Mouse (Mus musculus) heart, postnatal 0 days (tissue): ENCODE measurements at regions not wholly inside any gene's neighbourhood (a gene's known extent, or its start where the extent isn't known, plus 50 kb on each side); places are given as distances from the start of the nearest gene placed in this dataset.

ENCODE experiments used
- ATAC-seq: fragments of 200-750 bp; cut with Nextera tagmentation; 2 replicates; pipeline ENCODE4 v1.8.0; 2017; ENCODE audit warnings: low read depth, moderate number of reproducible peaks, moderate library complexity; ENCODE audit not compliant: insufficient read depth
- DNase-seq: peaks from one replicate; pipeline ENCODE4 v3.0.0-alpha.2; 2016; ENCODE audit warnings: low spot score
- H3K27ac ChIP-seq: fragments of 300-500 bp; sonication (generic); 2 replicates; pipeline ENCODE4 v1.5.1; 2014; ENCODE audit warnings: low read depth, mild to moderate bottlenecking
- H3K27me3 ChIP-seq: fragments of 300-500 bp; sonication (generic); 2 replicates; pipeline ENCODE4 v1.6.1; 2014; ENCODE audit warnings: low read length, mixed read lengths; ENCODE audit not compliant: control insufficient read depth, insufficient read depth
- H3K36me3 ChIP-seq: fragments of 300-500 bp; sonication (generic); replicated peaks from 2 replicates; pipeline ENCODE4 v1.6.1; 2014; ENCODE audit warnings: low read length, mixed read lengths; ENCODE audit not compliant: control insufficient read depth, insufficient read depth
- H3K4me1 ChIP-seq: fragments of 300-500 bp; sonication (generic); 2 replicates; pipeline ENCODE4 v1.6.1; 2014; ENCODE audit warnings: antibody characterized with exemption; ENCODE audit not compliant: control insufficient read depth, insufficient read depth
- H3K4me2 ChIP-seq: fragments of 300-500 bp; sonication (generic); 2 replicates; pipeline ENCODE4 v1.6.1; 2014; ENCODE audit warnings: low read depth, mild to moderate bottlenecking, low read length, moderate library complexity
- H3K4me3 ChIP-seq: fragments of 300-500 bp; sonication (generic); 2 replicates; pipeline ENCODE4 v1.5.1; 2014; ENCODE audit warnings: low read depth, low read length
- H3K9ac ChIP-seq: fragments of 300-500 bp; sonication (generic); replicated peaks from 2 replicates; pipeline ENCODE4 v1.6.1; 2014; ENCODE audit warnings: low read depth, low read length, mixed read lengths
- H3K9me3 ChIP-seq: fragments of 300-500 bp; sonication (generic); replicated peaks from 2 replicates; pipeline ENCODE4 v1.6.1; 2016; ENCODE audit warnings: low read length; ENCODE audit not compliant: control insufficient read depth
- CTCF ChIP-seq: IDR thresholded peaks from 2 replicates; pipeline ENCODE4 v1.5.1; 2016; ENCODE audit warnings: antibody characterized with exemption, control low read depth, low read depth
- EP300 ChIP-seq: IDR thresholded peaks from 2 replicates; pipeline ENCODE4 v1.6.1; 2016; ENCODE audit warnings: antibody characterized with exemption, low read depth
- WGBS: fragments of 180-500 bp; shearing (Covaris S2); extraction: QIAGEN DNeasy Blood & Tissue Kit; methylation state at CpG from one replicate; pipeline ENCODE4 v1.1.7; 2014; 5-methylcytosine and 5-hydroxymethylcytosine counted together

DNA sequence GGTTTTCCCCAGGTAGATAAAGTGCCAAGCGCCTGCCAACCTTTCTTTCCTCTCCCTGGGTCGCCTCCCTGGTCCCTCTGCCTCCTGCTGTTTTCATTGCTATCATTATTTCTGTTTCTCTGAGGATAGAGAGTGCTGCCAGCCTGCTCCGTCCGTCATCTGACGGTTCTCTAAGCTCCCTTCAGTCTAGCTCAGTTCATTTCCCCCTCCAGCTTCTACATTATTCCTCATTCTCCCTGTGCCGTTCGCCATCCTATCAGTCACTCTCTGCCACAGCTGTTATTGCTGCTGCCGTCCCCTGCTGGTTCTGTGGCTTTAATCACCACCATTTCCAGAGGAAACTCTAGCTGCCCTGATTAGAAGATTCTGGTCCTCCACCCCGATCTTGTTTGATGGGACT is 84.7 kb upstream of the Rfx3 start:
- TF ChIP-seq CTCF (no peak), EP300 (no peak)
- H3K4me3 ChIP-seq, result no peak overlapping the region

GRCm38 (mm10) chr19:28092252-28092651 is 81.3 kb upstream of the Rfx3 start:
- no peaks in the 10 kb centered on the region for H3K36me3 ChIP-seq
- ATAC-seq, result no peak
- H3K9me3 ChIP-seq, result no peaks in the 10 kb centered on the region
- no peak overlapping the region for H3K9ac ChIP-seq
- no peak overlapping the region for H3K4me3 ChIP-seq
- WGBS, result 83% methylated on average over 6 of the region's 6 CpGs
- H3K4me1 ChIP-seq, result no peaks in the 10 kb centered on the region
- no peak for DNase-seq
- TF ChIP-seq EP300, result no peak
- no peak for TF ChIP-seq CTCF
- no peak overlapping the region for H3K4me2 ChIP-seq
- H3K27ac ChIP-seq, result no peak overlapping the region
- H3K27me3 ChIP-seq, result no peaks in the 10 kb centered on the region

More for the DNA sequence above, 84.7 kb upstream of the Rfx3 start:
- Histone ChIP-seq H3K4me2 (no peak overlapping the region), H3K9me3 (no peaks in the 10 kb centered on the region), H3K36me3 (no peaks in the 10 kb centered on the region), H3K27me3 (no peaks in the 10 kb centered on the region), H3K9ac (no peak overlapping the region), H3K27ac (no peak overlapping the region), H3K4me1 (no peaks in the 10 kb centered on the region)
- WGBS, result 16% methylated on average over 9 of the region's 9 CpGs
- ATAC-seq (no peak), DNase-seq (no peak)

DNA sequence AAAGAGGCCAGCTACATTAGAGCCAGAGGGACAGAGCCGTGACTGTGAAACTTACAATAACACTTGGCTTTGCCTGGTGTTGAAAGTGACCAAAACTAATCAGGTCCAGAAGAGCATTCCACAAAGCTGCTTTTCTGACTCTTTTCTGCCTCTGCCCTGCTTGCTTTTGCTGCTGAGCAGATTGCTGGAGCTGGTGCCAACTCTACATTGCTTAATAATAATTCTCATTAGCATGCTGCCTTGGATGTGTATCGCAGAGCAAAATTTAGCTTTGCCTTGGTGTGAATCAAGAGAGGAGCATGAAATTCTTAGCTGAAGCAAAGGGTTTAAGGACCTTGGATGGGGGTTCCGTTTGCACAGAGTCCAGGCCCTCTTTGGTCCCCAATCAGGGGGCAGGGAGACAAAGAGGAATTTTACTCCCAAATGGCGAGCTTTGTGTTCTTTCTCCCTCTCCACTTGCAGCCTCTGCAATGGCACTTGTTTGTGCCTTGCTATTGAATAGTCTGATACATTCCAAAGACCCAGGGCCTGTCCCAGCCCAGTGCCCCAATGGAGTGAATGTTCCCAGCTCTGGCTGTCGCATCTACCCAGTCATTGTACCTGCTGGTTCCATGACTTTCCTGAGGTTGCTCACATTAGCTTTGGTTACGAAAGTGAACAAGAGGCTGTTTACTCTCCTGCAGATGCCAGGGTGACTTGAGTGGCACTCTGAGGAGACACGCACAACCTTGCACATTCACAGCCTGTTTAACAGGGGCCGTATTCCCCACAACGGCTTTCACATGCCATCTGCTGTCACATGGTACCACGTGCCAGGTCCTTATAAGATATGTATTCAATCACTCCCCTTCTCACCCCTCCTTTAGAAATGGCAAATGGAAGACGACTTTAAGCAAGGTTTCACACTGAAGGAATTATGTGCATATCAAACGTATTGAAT is 76.9 kb upstream of the Rfx3 start:
- no peak overlapping the region for H3K4me2 ChIP-seq
- H3K4me1 ChIP-seq, result no peaks in the 10 kb centered on the region
- 78% methylated on average over 12 of the region's 12 CpGs for whole genome bisulfite sequencing
- TF ChIP-seq EP300 (no peak), CTCF (no peak)
- H3K36me3 ChIP-seq, result no peaks in the 10 kb centered on the region
- no peak overlapping the region for H3K27ac ChIP-seq
- ATAC-seq (no peak), DNase-seq (no peak)
- H3K9me3 ChIP-seq, result no peaks in the 10 kb centered on the region
- H3K27me3 ChIP-seq, result no peaks in the 10 kb centered on the region
- no peak overlapping the region for H3K4me3 ChIP-seq
- H3K9ac ChIP-seq, result no peak overlapping the region

DNA sequence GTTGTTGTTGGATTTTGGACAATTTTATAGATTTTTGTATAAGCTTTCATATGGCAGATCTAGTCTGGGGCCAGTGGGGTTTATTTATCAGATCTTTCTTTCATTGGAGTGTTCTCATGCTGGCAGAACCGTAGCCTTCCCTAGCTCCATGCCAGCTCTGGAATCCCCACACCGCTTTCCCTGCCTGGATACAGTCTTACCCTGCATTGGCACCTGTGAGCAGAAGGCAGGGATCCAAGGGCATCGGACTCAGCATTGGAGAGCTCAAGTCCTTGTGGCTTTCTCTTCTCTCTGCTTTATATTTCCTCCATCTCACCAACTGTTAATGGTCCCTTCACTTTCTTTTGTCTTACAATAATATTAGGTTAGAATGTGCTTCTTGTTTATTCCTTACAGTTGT is 59.4 kb upstream of the Rfx3 start:
- Histone ChIP-seq H3K36me3 (no peaks in the 10 kb centered on the region), H3K27ac (no peak overlapping the region), H3K4me1 (peaks cover 4% of the 10 kb centered on the region; the same call in 1 of the 2 replicates), H3K4me3 (no peak overlapping the region), H3K9ac (no peak overlapping the region), H3K27me3 (no peaks in the 10 kb centered on the region), H3K9me3 (no peaks in the 10 kb centered on the region), H3K4me2 (no peak overlapping the region)
- no peak for TF ChIP-seq EP300
- TF ChIP-seq CTCF, result no peak
- no peak for ATAC-seq
- no peak for DNase-seq
- WGBS, result 82% methylated on average over 3 of the region's 3 CpGs
